Mouse (Mus musculus) liver, embryonic 12.5 days (tissue): ENCODE data around the gene Odf3l2. TPM values are rescaled to one million over a fixed set of nuclear protein-coding genes. Genes with fewer than 3 reads are reported as not detected.

ENCODE experiments used
- ATAC-seq: fragments of 200-750 bp; cut with Nextera tagmentation; 2 replicates; pipeline ENCODE4 v1.8.0; 2017; ENCODE audit warnings: moderate number of reproducible peaks, mild to moderate bottlenecking, moderate library complexity
- H3K27ac ChIP-seq: fragments of 300-500 bp; sonication (generic); 2 replicates; pipeline ENCODE4 v1.5.1; 2016; ENCODE audit warnings: mild to moderate bottlenecking
- H3K27me3 ChIP-seq: fragments of 300-500 bp; sonication (generic); replicated peaks from 2 replicates; pipeline ENCODE4 v1.6.1; 2016; ENCODE audit warnings: mild to moderate bottlenecking, moderate library complexity
- H3K36me3 ChIP-seq: fragments of 300-500 bp; sonication (generic); 2 replicates; pipeline ENCODE4 v1.6.1; 2016; ENCODE audit warnings: mild to moderate bottlenecking, moderate library complexity
- H3K4me1 ChIP-seq: fragments of 300-500 bp; sonication (generic); 2 replicates; pipeline ENCODE4 v1.6.1; 2016
- H3K4me2 ChIP-seq: fragments of 300-500 bp; sonication (generic); 2 replicates; pipeline ENCODE4 v1.6.1; 2016; ENCODE audit warnings: mild to moderate bottlenecking, moderate library complexity
- H3K4me3 ChIP-seq: fragments of 300-500 bp; sonication (generic); 2 replicates; pipeline ENCODE4 v1.5.1; 2016; ENCODE audit warnings: mild to moderate bottlenecking, moderate library complexity
- H3K9ac ChIP-seq: fragments of 300-500 bp; sonication (generic); 2 replicates; pipeline ENCODE4 v1.6.1; 2016; ENCODE audit warnings: mild to moderate bottlenecking, moderate library complexity
- H3K9me3 ChIP-seq: fragments of 300-500 bp; sonication (generic); replicated peaks from 2 replicates; pipeline ENCODE4 v1.6.1; 2016; ENCODE audit warnings: mild to moderate bottlenecking, moderate library complexity
- WGBS: fragments of 180-500 bp; shearing (Covaris S2); methylation state at CpG from one replicate; pipeline ENCODE4 v1.1.7; 2016; ENCODE audit not compliant: insufficient replicate concordance; 5-methylcytosine and 5-hydroxymethylcytosine counted together
- polyA plus RNA-seq: library from polyadenylated mRNA; unstranded; fragments of >200 nt; fragmentation: Nextera tagmentation; extraction: Ambion mirVana; gene quantifications from 2 replicates; pipeline ENCODE4 v1.2.1, GENCODE M21; 2016

Odf3l2 gene
- not detected in 2 replicates for polyA plus RNA-seq

DNA sequence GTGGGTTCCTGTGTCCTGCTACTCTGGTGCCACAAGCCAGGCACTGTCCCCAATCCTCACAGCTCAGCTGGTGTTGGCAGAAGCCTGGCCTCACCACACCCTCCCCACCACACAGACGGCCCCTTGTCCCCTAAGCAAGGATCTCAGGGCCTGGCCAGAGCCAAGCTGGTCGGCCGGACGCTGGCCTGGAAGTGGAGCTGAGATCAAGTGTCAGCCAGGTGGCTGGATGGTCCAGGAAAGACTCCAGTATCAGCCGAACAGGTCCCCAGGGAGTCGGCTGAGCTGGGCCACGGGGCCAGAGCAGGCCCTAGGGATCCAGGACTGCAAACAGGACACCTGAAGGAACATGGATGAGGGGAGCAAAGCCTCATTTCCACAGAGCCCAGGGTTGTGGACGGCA is at the start of gene Odf3l2:
TSS of gene Odf3l2 (minus strand) at position 28 of the 400 bp plus-strand sequence.
- no peaks in the 10 kb centered on the region for H3K4me1 ChIP-seq
- 68% methylated on average over 8 of the region's 8 CpGs for WGBS
- ATAC-seq, result no peak

DNA sequence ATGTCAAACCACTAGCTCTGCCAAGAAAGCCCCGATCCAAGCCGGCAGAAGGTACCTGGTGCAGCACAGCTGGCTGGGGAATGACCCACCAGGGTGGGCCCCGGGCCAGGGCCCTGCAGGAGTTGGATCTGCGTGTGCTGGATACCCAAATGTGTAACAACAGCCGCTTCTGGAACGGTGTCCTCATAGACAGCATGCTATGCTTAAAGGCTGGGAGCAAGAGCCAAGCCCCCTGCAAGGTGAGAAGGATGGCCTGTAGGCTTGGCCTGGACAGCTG is 48.8 kb upstream of the Odf3l2 start:
- Histone ChIP-seq H3K36me3 (peaks cover 12% of the 10 kb centered on the region), H3K27me3 (no peaks in the 10 kb centered on the region; the same call in 1 of the 2 replicates), H3K4me1 (0 out of 2 replicates have a peak, but pooled peaks cover 11% of the 10 kb centered on the region), H3K27ac (no peak overlapping the region), H3K4me2 (no peak overlapping the region), H3K4me3 (no peak overlapping the region), H3K9me3 (peaks cover 8% of the 10 kb centered on the region), H3K9ac (no peak overlapping the region)
- WGBS, result 81% methylated on average over 6 of the region's 6 CpGs
- no peak for ATAC-seq

More for the DNA sequence above, at the start of gene Odf3l2:
- H3K9ac ChIP-seq, result no peak within 1 kb of the TSS
- H3K9me3 ChIP-seq, result no peaks in the 10 kb centered on the region
- H3K36me3 ChIP-seq, result no peaks in the 10 kb centered on the region
- H3K4me2 ChIP-seq, result no peak within 1 kb of the TSS
- H3K27ac ChIP-seq, result no peak within 1 kb of the TSS
- H3K27me3 ChIP-seq, result 0 out of 2 replicates have a peak, but pooled peaks cover 5% of the 10 kb centered on the region
- no peak within 1 kb of the TSS for H3K4me3 ChIP-seq

DNA sequence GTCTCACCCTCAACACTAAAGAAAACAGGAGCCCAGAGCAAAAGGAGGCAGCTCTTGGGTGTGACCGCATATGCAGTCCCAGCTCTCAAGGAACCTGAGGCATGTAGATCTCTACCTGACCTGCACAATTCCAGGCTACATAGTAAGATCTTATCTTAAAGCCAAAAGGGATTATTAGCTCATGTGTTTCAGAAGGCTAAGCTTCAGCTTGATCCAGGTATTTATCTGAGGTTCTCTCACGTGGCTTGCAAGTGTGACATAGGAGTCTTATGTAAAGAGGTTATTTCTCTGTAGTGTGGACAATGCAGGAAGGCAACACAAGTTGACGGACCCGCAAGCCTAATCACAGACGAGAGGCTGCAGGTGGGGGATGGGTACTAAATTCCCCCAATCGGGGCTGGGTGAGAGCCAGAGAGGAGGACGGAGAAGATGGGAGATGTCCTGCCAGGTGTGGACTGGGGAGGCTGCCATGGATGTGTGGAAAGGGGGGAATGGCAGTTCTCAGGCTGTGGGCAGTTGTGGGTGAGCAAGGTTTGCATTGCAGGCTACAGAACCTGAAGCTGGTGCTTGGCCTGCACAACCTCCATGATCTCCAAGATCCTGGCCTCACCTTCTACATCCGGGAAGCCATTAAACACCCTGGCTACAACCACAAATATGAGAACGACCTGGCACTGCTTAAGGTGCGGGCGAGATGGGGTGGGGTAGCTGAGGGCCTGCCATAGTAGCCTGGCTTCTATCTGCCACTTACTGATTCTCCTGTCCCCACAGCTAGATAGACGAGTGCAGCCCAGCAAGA is 48.2 kb upstream of the Odf3l2 start:
- no peak overlapping the region for H3K4me2 ChIP-seq
- H3K4me1 ChIP-seq, result 0 out of 2 replicates have a peak, but pooled peaks cover 11% of the 10 kb centered on the region
- no peak overlapping the region for H3K27ac ChIP-seq
- WGBS, result 66% methylated on average over 12 of the region's 12 CpGs
- no peak overlapping the region for H3K4me3 ChIP-seq
- no peak overlapping the region for H3K9ac ChIP-seq
- H3K36me3 ChIP-seq, result peaks cover 17% of the 10 kb centered on the region
- H3K9me3 ChIP-seq, result peaks cover 8% of the 10 kb centered on the region
- no peak for ATAC-seq
- H3K27me3 ChIP-seq, result no peaks in the 10 kb centered on the region

DNA sequence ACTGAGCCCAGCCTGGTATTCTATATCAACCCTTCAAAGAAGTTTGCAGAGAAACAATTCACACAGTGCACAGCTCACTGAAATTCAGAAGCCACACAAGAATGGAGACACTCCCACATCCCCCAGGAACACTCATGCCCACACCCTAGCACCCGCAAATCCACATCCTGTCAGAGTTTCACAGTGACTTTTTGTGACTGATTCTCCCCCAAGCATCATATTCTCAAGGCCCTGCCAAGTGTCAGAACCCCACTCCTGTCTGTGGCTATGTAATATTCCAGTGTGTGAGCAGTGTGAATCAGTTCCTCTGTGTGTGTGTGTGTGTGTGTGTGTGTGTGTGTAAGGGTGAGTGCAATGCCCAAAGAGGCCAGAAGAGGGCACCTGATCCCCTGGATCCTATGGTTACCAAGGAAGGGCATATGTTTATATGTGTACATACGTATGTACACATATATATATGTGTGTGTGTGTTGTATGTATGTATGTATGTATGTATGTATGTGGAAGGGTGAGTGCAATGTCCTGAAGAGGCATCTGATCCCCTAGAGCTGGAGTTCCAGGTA is 46.5 kb upstream of the Odf3l2 start:
- Histone ChIP-seq H3K27ac (no peak overlapping the region), H3K4me1 (0 out of 2 replicates have a peak, but pooled peaks cover 11% of the 10 kb centered on the region), H3K9ac (no peak overlapping the region), H3K4me3 (no peak overlapping the region), H3K36me3 (peaks cover 34% of the 10 kb centered on the region), H3K9me3 (peaks cover 8% of the 10 kb centered on the region), H3K27me3 (no peaks in the 10 kb centered on the region), H3K4me2 (no peak overlapping the region)
- no peak for ATAC-seq
- 93% methylated on average over 2 of the region's 2 CpGs for WGBS

DNA sequence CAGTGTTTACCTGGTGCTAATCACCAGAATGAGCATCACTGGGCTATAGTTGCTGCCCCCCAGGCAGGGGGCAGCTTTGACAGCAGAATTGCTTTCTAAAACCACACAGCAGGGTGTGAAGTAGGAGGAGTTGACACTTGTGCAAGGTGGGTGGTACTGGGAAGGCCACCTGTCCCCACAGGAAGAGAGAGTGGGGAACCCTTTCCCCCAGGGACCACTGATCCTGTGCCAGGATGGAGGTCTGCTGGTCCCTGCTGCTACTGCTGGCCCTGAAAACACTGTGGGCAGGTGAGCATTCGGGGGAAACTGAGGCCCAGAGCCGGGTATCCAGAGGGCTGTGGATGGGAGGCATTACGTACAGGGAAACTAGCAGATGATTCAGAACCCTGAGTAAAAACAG is 43.6 kb upstream of the Odf3l2 start:
- H3K4me2 ChIP-seq, result no peak overlapping the region
- peaks cover 8% of the 10 kb centered on the region for H3K9me3 ChIP-seq
- 84% methylated on average over 3 of the region's 3 CpGs for WGBS
- no peaks in the 10 kb centered on the region for H3K27me3 ChIP-seq
- no peak overlapping the region for H3K27ac ChIP-seq
- no peak for ATAC-seq
- H3K4me1 ChIP-seq, result peaks cover 12% of the 10 kb centered on the region
- peaks cover 63% of the 10 kb centered on the region for H3K36me3 ChIP-seq
- H3K4me3 ChIP-seq, result no peak overlapping the region
- H3K9ac ChIP-seq, result no peak overlapping the region

DNA sequence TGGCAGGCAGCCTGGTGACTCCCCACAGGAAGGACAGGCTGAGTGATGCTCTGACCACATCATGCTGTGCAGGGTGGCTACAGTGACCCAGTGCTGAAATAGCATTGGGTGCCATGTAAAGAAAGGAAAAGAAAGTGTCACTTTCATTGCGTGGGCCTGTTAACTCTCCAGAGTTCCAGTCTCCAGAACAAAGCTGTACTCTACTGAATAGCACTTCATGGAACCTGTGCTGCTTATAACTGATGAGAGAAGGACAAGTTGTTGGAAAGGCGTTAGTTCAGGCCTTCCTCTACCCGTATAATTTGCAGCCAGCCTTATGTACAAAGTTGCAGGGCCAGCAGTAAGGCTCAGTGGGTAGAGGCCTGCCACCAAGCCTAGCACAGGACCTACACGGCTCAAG is 43.2 kb upstream of the Odf3l2 start, which contains the start of gene Gzmm:
TSS of gene Gzmm (plus strand) at position 301 of the 400 bp plus-strand sequence.
- Histone ChIP-seq H3K27ac (no peak within 1 kb of the TSS), H3K36me3 (peaks cover 68% of the 10 kb centered on the region), H3K9ac (no peak within 1 kb of the TSS), H3K4me2 (no peak within 1 kb of the TSS), H3K9me3 (peaks cover 8% of the 10 kb centered on the region), H3K4me3 (no peak within 1 kb of the TSS), H3K27me3 (no peaks in the 10 kb centered on the region), H3K4me1 (peaks cover 17% of the 10 kb centered on the region)
- ATAC-seq, result no peak
- WGBS, result 76% methylated on average over 4 of the region's 4 CpGs

DNA sequence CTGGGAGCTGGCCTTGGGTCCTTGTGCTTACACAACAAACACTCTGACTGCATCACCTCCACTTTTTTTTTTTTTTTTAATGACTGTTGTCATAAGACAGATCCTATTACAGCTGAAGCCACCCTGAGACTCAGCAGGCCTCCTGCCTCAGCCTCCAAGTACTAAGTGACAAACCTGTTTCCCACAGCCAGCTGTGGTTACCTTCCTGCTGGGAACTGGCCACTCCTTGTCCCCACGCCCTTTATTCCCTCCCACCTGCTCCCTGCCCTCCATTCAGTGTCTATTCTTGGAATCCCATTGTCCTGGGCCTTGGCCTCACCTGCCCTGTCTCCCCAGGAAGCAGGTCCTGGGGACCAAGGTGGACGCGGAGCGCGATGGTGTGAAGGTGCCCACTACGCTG is 42.0 kb upstream of the Odf3l2 start:
- Histone ChIP-seq H3K9ac (no peak overlapping the region), H3K27ac (no peak overlapping the region), H3K4me3 (no peak overlapping the region), H3K9me3 (peaks cover 8% of the 10 kb centered on the region), H3K27me3 (no peaks in the 10 kb centered on the region), H3K4me2 (no peak overlapping the region), H3K4me1 (peaks cover 27% of the 10 kb centered on the region), H3K36me3 (peaks cover 71% of the 10 kb centered on the region)
- no peak for ATAC-seq
- 89% methylated on average over 6 of the region's 6 CpGs for WGBS

DNA sequence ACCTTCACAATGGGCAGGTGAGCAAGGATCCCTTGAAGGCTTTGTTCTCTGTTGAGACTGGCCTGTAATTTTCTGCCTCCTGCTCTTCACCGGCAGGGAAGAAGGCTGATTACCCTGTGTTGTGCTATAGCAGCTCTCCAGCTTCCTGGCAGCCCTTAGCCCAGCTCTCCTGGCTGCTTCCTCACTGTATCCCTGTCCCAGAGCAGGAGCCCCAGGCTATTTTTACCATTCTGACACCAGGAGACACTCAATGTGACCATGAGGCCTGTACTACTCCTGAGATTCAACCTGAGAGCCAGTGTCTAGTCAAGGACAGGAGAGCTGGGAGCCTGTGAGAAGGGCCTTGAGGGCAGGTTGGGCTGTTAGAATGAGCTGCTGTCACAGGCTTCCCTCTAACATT is 41.2 kb upstream of the Odf3l2 start:
- no peak overlapping the region for H3K27ac ChIP-seq
- H3K4me3 ChIP-seq, result no peak overlapping the region
- ATAC-seq, result no peak
- H3K27me3 ChIP-seq, result no peaks in the 10 kb centered on the region
- H3K4me2 ChIP-seq, result no peak overlapping the region
- H3K9me3 ChIP-seq, result no peaks in the 10 kb centered on the region
- peaks cover 65% of the 10 kb centered on the region for H3K36me3 ChIP-seq
- 100% methylated on average over 1 of the region's 1 CpGs for WGBS
- no peak overlapping the region for H3K9ac ChIP-seq
- peaks cover 27% of the 10 kb centered on the region for H3K4me1 ChIP-seq

DNA sequence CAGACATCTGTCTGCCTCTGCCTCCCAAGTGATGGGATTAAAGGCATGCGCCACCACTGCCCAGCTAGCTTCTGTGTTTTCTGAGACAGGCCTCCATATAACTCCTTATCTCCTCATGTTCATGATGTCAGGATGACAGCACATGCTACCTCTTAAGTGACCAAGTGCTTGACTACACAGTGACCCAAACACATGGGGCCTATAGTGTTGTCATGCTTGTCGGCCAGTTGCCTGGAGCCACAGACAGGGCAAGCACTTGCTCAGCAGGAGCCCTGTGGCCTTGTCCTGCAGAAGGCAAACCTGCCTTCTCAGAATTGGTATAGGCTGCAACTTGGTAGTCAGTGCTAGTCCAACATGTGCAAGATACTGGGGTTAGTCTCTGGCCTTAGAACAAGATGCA is 40.7 kb upstream of the Odf3l2 start:
- Histone ChIP-seq H3K9ac (no peak overlapping the region), H3K4me2 (no peak overlapping the region), H3K4me3 (no peak overlapping the region), H3K27ac (no peak overlapping the region), H3K36me3 (peaks cover 64% of the 10 kb centered on the region), H3K4me1 (peaks cover 29% of the 10 kb centered on the region), H3K9me3 (no peaks in the 10 kb centered on the region), H3K27me3 (no peaks in the 10 kb centered on the region)
- no peak for ATAC-seq
- 82% methylated on average over 2 of the region's 2 CpGs for WGBS

DNA sequence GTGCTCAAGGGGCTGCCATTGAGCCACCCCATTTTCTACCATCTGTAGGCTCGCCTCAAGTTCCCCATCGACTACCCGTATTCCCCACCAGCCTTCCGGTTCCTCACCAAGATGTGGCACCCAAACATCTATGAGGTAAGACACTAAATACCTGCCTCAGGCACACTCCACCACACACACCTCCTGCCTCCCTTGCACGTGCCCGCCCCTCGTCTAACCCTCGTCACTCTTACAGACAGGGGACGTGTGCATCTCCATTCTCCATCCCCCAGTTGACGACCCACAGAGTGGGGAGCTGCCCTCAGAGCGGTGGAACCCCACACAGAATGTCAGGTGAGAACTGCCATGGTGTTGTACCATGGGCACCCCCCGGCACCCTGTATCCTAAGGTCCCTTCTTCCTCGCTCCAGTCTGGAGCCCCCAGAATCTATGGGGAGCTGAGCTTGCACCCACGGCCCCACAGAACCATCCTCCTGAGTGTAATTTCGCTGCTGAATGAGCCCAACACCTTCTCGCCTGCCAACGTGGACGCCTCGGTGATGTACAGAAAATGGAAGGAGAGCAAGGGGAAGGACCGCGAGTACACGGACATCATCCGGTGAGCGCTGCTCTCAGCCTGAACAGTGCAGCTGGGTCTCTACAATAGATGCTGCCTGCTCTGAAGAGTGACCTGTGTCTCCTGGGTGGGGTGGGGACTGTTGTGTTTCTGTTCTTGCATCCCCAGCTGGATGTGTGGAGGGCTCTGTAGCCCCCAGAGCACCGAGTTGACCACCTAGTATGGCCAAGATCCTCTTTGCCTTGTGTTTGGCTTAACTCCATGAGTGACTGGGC is 39.4 kb upstream of the Odf3l2 start:
- Histone ChIP-seq H3K4me1 (peaks cover 41% of the 10 kb centered on the region), H3K27ac (peak overlapping the region; percentile 96), H3K9ac (peak overlapping the region; percentile 91; the same call in 1 of the 2 replicates), H3K9me3 (no peaks in the 10 kb centered on the region), H3K4me2 (peak overlapping the region; percentile 87), H3K4me3 (0 out of 2 replicates have a peak overlapping the region, but pooled peaks have one; percentile 94), H3K27me3 (no peaks in the 10 kb centered on the region), H3K36me3 (peaks cover 64% of the 10 kb centered on the region)
- WGBS, result 91% methylated on average over 25 of the region's 25 CpGs
- no peak for ATAC-seq

DNA sequence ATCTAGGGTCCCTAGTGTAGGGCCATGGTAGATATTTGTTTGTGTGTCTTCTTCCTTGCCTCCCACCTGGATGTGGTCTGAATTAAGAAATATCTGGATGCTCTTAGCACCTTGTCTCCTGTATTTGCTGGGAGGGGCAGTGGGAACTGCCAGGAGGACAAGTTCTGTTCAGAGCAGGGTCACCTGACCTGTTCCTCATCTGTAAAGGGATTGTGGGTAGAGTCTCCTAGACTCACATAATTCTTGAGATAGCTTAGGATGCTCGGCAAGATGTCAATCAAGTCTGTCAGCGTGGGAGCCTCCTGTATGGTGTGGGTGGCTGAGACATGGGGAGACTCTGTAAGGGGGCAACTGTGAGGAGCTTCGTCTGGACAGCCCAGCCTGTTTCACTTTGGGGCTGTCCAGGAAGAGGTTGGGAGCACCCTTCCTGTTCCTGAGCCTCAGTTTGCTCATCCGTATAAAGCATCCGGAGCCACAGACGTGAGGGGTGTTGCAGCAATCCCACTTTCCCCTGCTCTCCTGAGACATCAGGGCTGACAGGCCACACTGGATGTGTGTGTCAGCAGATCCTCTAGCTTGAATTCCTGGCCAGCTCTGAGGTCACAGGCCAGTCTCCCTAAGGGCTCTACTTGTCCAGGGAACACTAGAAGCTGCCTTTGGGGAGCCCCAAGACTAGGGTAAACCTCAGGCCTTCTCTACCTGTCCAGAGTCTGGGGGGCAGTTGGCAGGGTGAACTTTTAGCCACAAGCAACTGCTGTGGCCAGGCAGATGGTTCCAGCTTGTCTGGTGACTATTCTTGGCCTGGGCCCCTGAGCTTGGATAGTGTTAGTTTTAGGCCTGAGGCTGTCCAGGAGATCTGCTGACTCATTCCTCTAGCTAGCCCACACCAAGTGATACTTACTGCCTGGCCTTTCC is 38.4 kb upstream of the Odf3l2 start:
- H3K9ac ChIP-seq, result peak overlapping the region; percentile 91
- H3K4me1 ChIP-seq, result peaks cover 41% of the 10 kb centered on the region
- peaks cover 56% of the 10 kb centered on the region for H3K36me3 ChIP-seq
- peaks cover 4% of the 10 kb centered on the region; the same call in 1 of the 2 replicates for H3K27me3 ChIP-seq
- ATAC-seq, result no peak
- H3K4me3 ChIP-seq, result peak overlapping the region; percentile 94
- H3K27ac ChIP-seq, result peak overlapping the region; percentile 96
- no peaks in the 10 kb centered on the region for H3K9me3 ChIP-seq
- 68% methylated on average over 6 of the region's 6 CpGs for WGBS
- H3K4me2 ChIP-seq, result peak overlapping the region; percentile 87
